Mouse (Mus musculus): ENCODE results near the gene Kat2a. TPM values are rescaled to one million over a fixed set of nuclear protein-coding genes. Genes with fewer than 3 reads are reported as not detected.
A peak's percentile ranks its signal among the peaks of the same experiment; 100 is the strongest.
"Not testable (repeated sequence)": the region's sequence is repeated elsewhere in the genome, so short reads cannot be mapped to it uniquely, and the experiment has no call there.

Gene Kat2a
- polyA plus RNA-seq, 1 experiment from 2014 or later: 50.6 TPM

GRCm38 (mm10) chr11:100671049-100671448 is 41.2 kb downstream of the Kat2a start:
- Histone ChIP-seq H3K27ac (replicated peaks; ENCODE audit: low read depth, low read length) (no peak overlapping the region), H3K4me1 (ENCODE audit: control insufficient read depth, insufficient read depth, low read length) (0 out of 2 replicates have a peak, but pooled peaks cover 4% of the 10 kb centered on the region), H3K4me2 (ENCODE audit: low read depth, low read length) (no peak overlapping the region), H3K9ac (ENCODE audit: low read depth, low read length) (no peak overlapping the region), H3K36me3 (ENCODE audit: control insufficient read depth, insufficient read depth, low read length) (no peaks in the 10 kb centered on the region), H3K9me3 (ENCODE audit: control insufficient read depth, low read length) (no peaks in the 10 kb centered on the region), H3K27me3 (replicated peaks; ENCODE audit: control insufficient read depth, insufficient read depth, low read length) (no peaks in the 10 kb centered on the region), H3K4me3 (ENCODE audit: low read depth, low read length) (no peak overlapping the region)
- WGBS: 85% methylated on average over 1 of the region's 1 CpGs
- ATAC-seq (ENCODE audit: low read depth): no peak
- no peak for DNase-seq (ENCODE audit: low spot score)

DNA sequence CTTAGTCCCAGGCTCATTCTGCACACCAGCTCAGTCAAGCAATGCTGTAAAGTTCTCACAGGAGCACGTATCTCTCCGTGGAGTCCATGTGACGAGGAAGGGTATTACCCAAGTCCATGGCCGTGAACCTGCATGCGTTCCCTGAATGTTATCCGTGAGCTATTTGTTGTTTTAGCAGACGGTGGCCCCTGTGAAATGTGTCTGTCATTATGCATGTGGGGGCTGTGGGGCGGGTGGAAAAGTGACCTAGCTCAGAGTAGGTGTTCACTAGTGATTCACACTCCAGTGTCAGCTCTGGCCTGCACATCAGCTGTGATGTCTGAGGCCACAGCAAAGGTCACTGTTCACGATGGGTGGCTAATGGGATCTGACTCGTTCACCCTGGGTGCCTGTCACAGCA is 52.5 kb downstream of the Kat2a start:
- Histone ChIP-seq H3K4me3 (ENCODE audit: low read depth, low read length) (no peak overlapping the region), H3K27ac (replicated peaks; ENCODE audit: low read depth, low read length) (no peak overlapping the region), H3K9ac (ENCODE audit: low read depth, low read length) (no peak overlapping the region), H3K36me3 (ENCODE audit: control insufficient read depth, insufficient read depth, low read length) (no peaks in the 10 kb centered on the region), H3K27me3 (replicated peaks; ENCODE audit: control insufficient read depth, insufficient read depth, low read length) (no peaks in the 10 kb centered on the region), H3K4me2 (ENCODE audit: low read depth, low read length) (no peak overlapping the region), H3K4me1 (ENCODE audit: control insufficient read depth, insufficient read depth, low read length) (peaks cover 11% of the 10 kb centered on the region), H3K9me3 (ENCODE audit: control insufficient read depth, low read length) (no peaks in the 10 kb centered on the region)
- WGBS: 52% methylated on average over 10 of the region's 10 CpGs
- ATAC-seq (ENCODE audit: low read depth) (no peak), DNase-seq (ENCODE audit: low spot score) (no peak)

- no peaks in the 10 kb centered on the region for H3K9me3 ChIP-seq (ENCODE audit: control insufficient read depth, low read length)
- peaks cover 11% of the 10 kb centered on the region for H3K4me1 ChIP-seq (ENCODE audit: control insufficient read depth, insufficient read depth, low read length)
- peak; percentile 64 for DNase-seq (ENCODE audit: low spot score)
- 0 out of 2 replicates have a peak, but pooled peaks cover 2% of the 10 kb centered on the region for H3K27me3 ChIP-seq (replicated peaks; ENCODE audit: control insufficient read depth, insufficient read depth, low read length)
- H3K9ac ChIP-seq (ENCODE audit: low read depth, low read length): no peak overlapping the region
- H3K4me2 ChIP-seq (ENCODE audit: low read depth, low read length): peak overlapping the region; percentile 21; the same call in 1 of the 2 replicates
- H3K27ac ChIP-seq (replicated peaks; ENCODE audit: low read depth, low read length): 0 out of 2 replicates have a peak overlapping the region, but pooled peaks have one; percentile 10
- peak; percentile 72; the same call in 1 of the 2 replicates for ATAC-seq (ENCODE audit: low read depth)
- no peak overlapping the region for H3K4me3 ChIP-seq (ENCODE audit: low read depth, low read length)
- WGBS: 4% methylated on average over 6 of the region's 6 CpGs
- H3K36me3 ChIP-seq (ENCODE audit: control insufficient read depth, insufficient read depth, low read length): no peaks in the 10 kb centered on the region
Observed at GRCm38 (mm10) chr11:100656458-100656857, 55.8 kb downstream of the Kat2a start.

- DNase-seq (ENCODE audit: low spot score): not testable (repeated sequence)
- 55% methylated on average over 2 of the region's 3 CpGs for WGBS
Observed at GRCm38 (mm10) chr11:100655589-100655988, 56.7 kb downstream of the Kat2a start.

More at GRCm38 (mm10) chr11:100655589-100655988, 56.7 kb downstream of the Kat2a start:
- H3K9ac ChIP-seq (ENCODE audit: low read depth, low read length); H3K36me3 ChIP-seq (ENCODE audit: control insufficient read depth, insufficient read depth, low read length); ATAC-seq (ENCODE audit: low read depth); H3K4me2 ChIP-seq (ENCODE audit: low read depth, low read length); H3K4me3 ChIP-seq (ENCODE audit: low read depth, low read length); H3K27ac ChIP-seq (replicated peaks; ENCODE audit: low read depth, low read length); H3K9me3 ChIP-seq (ENCODE audit: control insufficient read depth, low read length): not testable (repeated sequence)
- H3K4me1 ChIP-seq (ENCODE audit: control insufficient read depth, insufficient read depth, low read length): peaks cover 11% of the 10 kb centered on the region
- H3K27me3 ChIP-seq (replicated peaks; ENCODE audit: control insufficient read depth, insufficient read depth, low read length): peaks cover 10% of the 10 kb centered on the region; the same call in 1 of the 2 replicates

Other genes starting within 250 kb of the Kat2a start
- gene Klhl11, start 239.7 kb downstream of the Kat2a start, polyA plus RNA-seq (2014; fragmentation: Nextera tagmentation; extraction: Ambion mirVana): 11.7 and 11.9 TPM in 2 replicates
- gene Acly, start 184.5 kb downstream of the Kat2a start, polyA plus RNA-seq (2014; fragmentation: Nextera tagmentation; extraction: Ambion mirVana): 114 and 148 TPM in 2 replicates
- gene Ttc25, start 166.9 kb downstream of the Kat2a start, polyA plus RNA-seq (2014; fragmentation: Nextera tagmentation; extraction: Ambion mirVana): 1.4 and 2.4 TPM in 2 replicates
- gene Cnp, start 137.6 kb downstream of the Kat2a start, polyA plus RNA-seq (2014; fragmentation: Nextera tagmentation; extraction: Ambion mirVana): 33.6 and 37.3 TPM in 2 replicates
- gene Nkiras2, start 93.2 kb downstream of the Kat2a start, polyA plus RNA-seq (2014; fragmentation: Nextera tagmentation; extraction: Ambion mirVana): 67.1 and 81.0 TPM in 2 replicates
- gene Dnajc7, start 92.3 kb downstream of the Kat2a start, polyA plus RNA-seq (2014; fragmentation: Nextera tagmentation; extraction: Ambion mirVana): 58.2 and 64.5 TPM in 2 replicates
- gene Zfp385c, start 20.0 kb downstream of the Kat2a start, polyA plus RNA-seq (2014; fragmentation: Nextera tagmentation; extraction: Ambion mirVana): 1.7 TPM in 2 replicates
- 1.7 and 2.0 TPM in 2 replicates for gene Dhx58, start 8.2 kb downstream of the Kat2a start, polyA plus RNA-seq (2014; fragmentation: Nextera tagmentation; extraction: Ambion mirVana)
- 0.34 TPM in 1 of 2 replicates, not detected in the other for gene Hspb9, start 1.4 kb upstream of the Kat2a start, polyA plus RNA-seq (2014; fragmentation: Nextera tagmentation; extraction: Ambion mirVana)
- 70.7 and 73.9 TPM in 2 replicates for gene Rab5c, start 25.8 kb upstream of the Kat2a start, polyA plus RNA-seq (2014; fragmentation: Nextera tagmentation; extraction: Ambion mirVana)
- 0.41 and 0.64 TPM in 2 replicates for gene Kcnh4, start 47.5 kb upstream of the Kat2a start, polyA plus RNA-seq (2014; fragmentation: Nextera tagmentation; extraction: Ambion mirVana)
- not detected in 2 replicates for gene Hcrt, start 50.5 kb upstream of the Kat2a start, polyA plus RNA-seq (2014; fragmentation: Nextera tagmentation; extraction: Ambion mirVana)
- 3.6 and 4.4 TPM in 2 replicates for gene Ghdc, start 58.5 kb upstream of the Kat2a start, polyA plus RNA-seq (2014; fragmentation: Nextera tagmentation; extraction: Ambion mirVana)
- gene Stat5b, start 138.3 kb upstream of the Kat2a start, polyA plus RNA-seq (2014; fragmentation: Nextera tagmentation; extraction: Ambion mirVana): 24.5 and 27.6 TPM in 2 replicates
- 8.2 and 9.2 TPM in 2 replicates for gene Stat5a, start 146.9 kb upstream of the Kat2a start, polyA plus RNA-seq (2014; fragmentation: Nextera tagmentation; extraction: Ambion mirVana)
- 71.4 and 82.9 TPM in 2 replicates for gene Stat3, start 227.1 kb upstream of the Kat2a start, polyA plus RNA-seq (2014; fragmentation: Nextera tagmentation; extraction: Ambion mirVana)

All from embryonic facial prominence, embryonic 14.5 days (tissue).